22 mouse cellular contexts compared by ENCODE assay signal in genomic region chr7:125507279-125507678, GRCm38 (mm10). TPM values are rescaled to one million over a fixed set of nuclear protein-coding genes. Genes with fewer than 3 reads are reported as not detected.
DNase-seq lines count a peak whose midpoint lies in the region; ATAC-seq lines count a peak whose summit lies in the region.
"Had no signal": no experiment of that assay in that cellular context is flagged by ENCODE, and none has a peak within 500 bp of the region (broad histone marks: within the 10 kb centered on the region; RNA-seq: fewer than 3 reads in every experiment).

No protein-coding gene starts in this region.

- peak; percentile 33 for DNase-seq in thymus, postnatal 0 days (ENCODE audit: low spot score)
- DNase-seq in thymus, adult 18-20 months, result no peak
- DNase-seq in CD4-positive, CD25-positive, alpha-beta regulatory T cell, adult 2 months (ENCODE audit: low read depth, low spot score), result peak; percentile 59
- peak; percentile 86 for DNase-seq in T-cell, adult 2 months (ENCODE audit: low spot score)
- peak; percentile 78 for DNase-seq in naive thymus-derived CD4-positive, alpha-beta T cell, adult 2 months (ENCODE audit: low read depth)
- DNase-seq in kidney, adult 9 months, result no peak
- DNase-seq in cerebellum, adult 9-10 months, result no peak
- DNase-seq: adrenal gland, postnatal 10 days; adrenal gland, postnatal 36 days; B cell, adult 2 months; cerebellum, adult 18-20 months; cerebellum, adult 9-11 months; cerebellum, postnatal 36 days; embryo, embryonic 11 days; gastrocnemius, postnatal 14 days; heart, adult 18-20 months; heart, postnatal 14 days; heart, postnatal 4 days had no signal

- no peak for ATAC-seq in frontal cortex, adult (ENCODE audit: low TSS enrichment)
- ATAC-seq: forebrain, embryonic 15.5 days; hindbrain, postnatal 0 days; intestine, postnatal 0 days had no signal

RNA-seq across cellular contexts. Expression of gene Nsmce1, which starts 15.9 kb away (rescaled TPM):
- polyA plus RNA-seq in thymus, postnatal 0 days (2015; fragmentation: Nextera tagmentation; extraction: Ambion mirVana), result 191 and 200 TPM in 2 replicates

RNA-seq across cellular contexts. Expression of gene Il4ra, which starts 44.6 kb away (rescaled TPM):
- 45.8 and 47.1 TPM in 2 replicates for polyA plus RNA-seq in thymus, postnatal 0 days (2015; fragmentation: Nextera tagmentation; extraction: Ambion mirVana)

Comparison
In these comparisons a context has a peak if more than half of its experiments do, and no peak if none do; other contexts are left out.
1. DNase-seq: peak in thymus, postnatal 0 days (single experiment), CD4-positive, CD25-positive, alpha-beta regulatory T cell, adult 2 months (single experiment), T-cell, adult 2 months (single experiment) and naive thymus-derived CD4-positive, alpha-beta T cell, adult 2 months (single experiment); none in thymus, adult 18-20 months (0 of 2), kidney, adult 9 months (single experiment) and cerebellum, adult 9-10 months (single experiment).